Mouse (Mus musculus) heart, embryonic 13.5 days (tissue): Measurements from ENCODE around the gene Hcn1. TPM values are rescaled to one million over a fixed set of nuclear protein-coding genes. Genes with fewer than 3 reads are reported as not detected.

Experiments used
- ATAC-seq: fragments of 200-750 bp; cut with Nextera tagmentation; 2 replicates; pipeline ENCODE4 v1.8.0; 2017; ENCODE audit warnings: moderate TSS enrichment; ENCODE audit not compliant: insufficient number of reproducible peaks, low FRiP score, low TSS enrichment; ENCODE audit errors: extremely low read depth
- H3K27ac ChIP-seq: fragments of 300-500 bp; sonication (generic); replicated peaks from 2 replicates; pipeline ENCODE4 v1.5.1; 2015; ENCODE audit warnings: moderate library complexity, mild to moderate bottlenecking, inconsistent platforms
- H3K27me3 ChIP-seq: fragments of 300-500 bp; sonication (generic); replicated peaks from 2 replicates; pipeline ENCODE4 v1.6.1; 2015; ENCODE audit warnings: mild to moderate bottlenecking, inconsistent platforms
- H3K36me3 ChIP-seq: fragments of 300-500 bp; sonication (generic); 2 replicates; pipeline ENCODE4 v1.6.1; 2015; ENCODE audit warnings: mild to moderate bottlenecking, inconsistent platforms
- H3K4me1 ChIP-seq: fragments of 300-500 bp; sonication (generic); 2 replicates; pipeline ENCODE4 v1.6.1; 2015; ENCODE audit warnings: inconsistent platforms
- H3K4me2 ChIP-seq: fragments of 300-500 bp; sonication (generic); 2 replicates; pipeline ENCODE4 v1.6.1; 2015; ENCODE audit warnings: inconsistent platforms, mild to moderate bottlenecking, moderate library complexity
- H3K4me3 ChIP-seq: fragments of 300-500 bp; sonication (generic); 2 replicates; pipeline ENCODE4 v1.5.1; 2015; ENCODE audit warnings: moderate library complexity, mild to moderate bottlenecking, inconsistent platforms
- H3K9ac ChIP-seq: fragments of 300-500 bp; sonication (generic); 2 replicates; pipeline ENCODE4 v1.6.1; 2015; ENCODE audit warnings: inconsistent platforms, mild to moderate bottlenecking, moderate library complexity
- H3K9me3 ChIP-seq: fragments of 300-500 bp; sonication (generic); 2 replicates; pipeline ENCODE4 v1.6.1; 2016; ENCODE audit warnings: inconsistent platforms
- WGBS: fragments of 180-500 bp; shearing (Covaris S2); methylation state at CpG from one replicate; pipeline ENCODE4 v1.1.7; 2015; ENCODE audit warnings: mixed read lengths; 5-methylcytosine and 5-hydroxymethylcytosine counted together
- polyA plus RNA-seq: library from polyadenylated mRNA; unstranded; fragments of >200 nt; fragmentation: Nextera tagmentation; extraction: Ambion mirVana; gene quantifications from 2 replicates; pipeline ENCODE4 v1.2.1, GENCODE M21; 2015

Gene Hcn1
- polyA plus RNA-seq, 1 experiment from 2014 or later = 0.09 TPM

- no peaks in the 10 kb centered on the region for H3K36me3 ChIP-seq
- H3K4me2 ChIP-seq = no peak overlapping the region
- no peaks in the 10 kb centered on the region for H3K27me3 ChIP-seq
- H3K9me3 ChIP-seq = no peaks in the 10 kb centered on the region
- H3K4me3 ChIP-seq = no peak overlapping the region
- ATAC-seq = no peak
- H3K4me1 ChIP-seq = no peaks in the 10 kb centered on the region
- H3K27ac ChIP-seq = no peak overlapping the region
- 76% methylated on average over 7 of the region's 7 CpGs for WGBS
- no peak overlapping the region for H3K9ac ChIP-seq
These were observed 17.4 kb downstream of the Hcn1 start for GRCm38 (mm10) chr13:117619544-117619943.

- H3K36me3 ChIP-seq = no peaks in the 10 kb centered on the region
- no peaks in the 10 kb centered on the region for H3K27me3 ChIP-seq
- H3K9me3 ChIP-seq = no peaks in the 10 kb centered on the region
- H3K4me2 ChIP-seq = no peak overlapping the region
- H3K4me3 ChIP-seq = no peak overlapping the region
- no peaks in the 10 kb centered on the region for H3K4me1 ChIP-seq
- no peak overlapping the region for H3K9ac ChIP-seq
- no peak overlapping the region for H3K27ac ChIP-seq
- no peak for ATAC-seq
- 65% methylated on average over 2 of the region's 2 CpGs for WGBS
These were observed 55.4 kb downstream of the Hcn1 start for GRCm38 (mm10) chr13:117657501-117657900.

GRCm38 (mm10) chr13:117658414-117659175, 56.5 kb downstream of the Hcn1 start:
- no peak for ATAC-seq
- Histone ChIP-seq H3K27ac (no peak overlapping the region), H3K36me3 (no peaks in the 10 kb centered on the region), H3K9ac (no peak overlapping the region), H3K4me2 (no peak overlapping the region), H3K4me3 (no peak overlapping the region), H3K27me3 (no peaks in the 10 kb centered on the region), H3K4me1 (no peaks in the 10 kb centered on the region), H3K9me3 (no peaks in the 10 kb centered on the region)
- 71% methylated on average over 17 of the region's 17 CpGs for WGBS

- H3K4me2 ChIP-seq = peak overlapping the region; percentile 9; the same call in 1 of the 2 replicates
- H3K36me3 ChIP-seq = no peaks in the 10 kb centered on the region
- no peaks in the 10 kb centered on the region for H3K9me3 ChIP-seq
- ATAC-seq = no peak
- no peak overlapping the region for H3K9ac ChIP-seq
- 48% methylated on average over 7 of the region's 7 CpGs for WGBS
- no peaks in the 10 kb centered on the region for H3K4me1 ChIP-seq
- no peak overlapping the region for H3K4me3 ChIP-seq
- H3K27ac ChIP-seq = no peak overlapping the region
- H3K27me3 ChIP-seq = no peaks in the 10 kb centered on the region
These were observed 57.4 kb downstream of the Hcn1 start for GRCm38 (mm10) chr13:117659511-117659910.

GRCm38 (mm10) chr13:117662661-117663060, 60.5 kb downstream of the Hcn1 start:
- WGBS = 59% methylated on average over 3 of the region's 3 CpGs
- no peak overlapping the region for H3K4me2 ChIP-seq
- no peak overlapping the region for H3K27ac ChIP-seq
- no peak overlapping the region for H3K4me3 ChIP-seq
- H3K27me3 ChIP-seq = no peaks in the 10 kb centered on the region
- no peak for ATAC-seq
- H3K4me1 ChIP-seq = peaks cover 5% of the 10 kb centered on the region; the same call in 1 of the 2 replicates
- no peaks in the 10 kb centered on the region for H3K9me3 ChIP-seq
- H3K9ac ChIP-seq = no peak overlapping the region
- H3K36me3 ChIP-seq = no peaks in the 10 kb centered on the region

- Histone ChIP-seq H3K9me3 (no peaks in the 10 kb centered on the region), H3K4me2 (no peak overlapping the region), H3K4me1 (peaks cover 11% of the 10 kb centered on the region), H3K4me3 (no peak overlapping the region), H3K27ac (no peak overlapping the region), H3K36me3 (no peaks in the 10 kb centered on the region), H3K27me3 (no peaks in the 10 kb centered on the region), H3K9ac (no peak overlapping the region)
- WGBS = 37% methylated on average over 2 of the region's 2 CpGs
- 0 out of 2 replicates have a peak, but pooled peaks have one; percentile 46 for ATAC-seq
These were observed 67.2 kb downstream of the Hcn1 start for GRCm38 (mm10) chr13:117669303-117669702.

- Histone ChIP-seq H3K4me3 (no peak overlapping the region), H3K36me3 (no peaks in the 10 kb centered on the region), H3K9me3 (no peaks in the 10 kb centered on the region), H3K4me1 (peaks cover 7% of the 10 kb centered on the region), H3K27ac (no peak overlapping the region), H3K4me2 (no peak overlapping the region), H3K27me3 (no peaks in the 10 kb centered on the region), H3K9ac (no peak overlapping the region)
- ATAC-seq = no peak
- WGBS = 72% methylated on average over 1 of the region's 1 CpGs
These were observed 69.7 kb downstream of the Hcn1 start for GRCm38 (mm10) chr13:117671851-117672250.

- Histone ChIP-seq H3K9me3 (no peaks in the 10 kb centered on the region), H3K36me3 (no peaks in the 10 kb centered on the region), H3K4me1 (peaks cover 4% of the 10 kb centered on the region; the same call in 1 of the 2 replicates), H3K9ac (no peak overlapping the region), H3K27me3 (no peaks in the 10 kb centered on the region), H3K4me3 (no peak overlapping the region), H3K4me2 (no peak overlapping the region), H3K27ac (no peak overlapping the region)
- ATAC-seq = no peak
- 75% methylated on average over 5 of the region's 5 CpGs for WGBS
These were observed 74.3 kb downstream of the Hcn1 start for GRCm38 (mm10) chr13:117676418-117676817.

- H3K4me1 ChIP-seq = no peaks in the 10 kb centered on the region
- WGBS = 71% methylated on average over 7 of the region's 7 CpGs
- H3K4me3 ChIP-seq = no peak overlapping the region
- H3K27me3 ChIP-seq = no peaks in the 10 kb centered on the region
- no peak overlapping the region for H3K9ac ChIP-seq
- no peak overlapping the region for H3K27ac ChIP-seq
- no peak for ATAC-seq
- H3K4me2 ChIP-seq = no peak overlapping the region
- H3K9me3 ChIP-seq = no peaks in the 10 kb centered on the region; the same call in 1 of the 2 replicates
- H3K36me3 ChIP-seq = no peaks in the 10 kb centered on the region
These were observed 85.5 kb downstream of the Hcn1 start for GRCm38 (mm10) chr13:117687670-117688069.

- H3K4me2 ChIP-seq = no peak overlapping the region
- H3K27ac ChIP-seq = no peak overlapping the region
- H3K4me3 ChIP-seq = no peak overlapping the region
- H3K36me3 ChIP-seq = no peaks in the 10 kb centered on the region
- no peak overlapping the region for H3K9ac ChIP-seq
- 67% methylated on average over 1 of the region's 1 CpGs for WGBS
- H3K9me3 ChIP-seq = no peaks in the 10 kb centered on the region; the same call in 1 of the 2 replicates
- H3K4me1 ChIP-seq = no peaks in the 10 kb centered on the region
- no peaks in the 10 kb centered on the region for H3K27me3 ChIP-seq
- ATAC-seq = no peak
These were observed 92.7 kb downstream of the Hcn1 start for GRCm38 (mm10) chr13:117694729-117695332.

- H3K4me2 ChIP-seq = no peak overlapping the region
- H3K9me3 ChIP-seq = no peaks in the 10 kb centered on the region
- no peak overlapping the region for H3K27ac ChIP-seq
- no peaks in the 10 kb centered on the region for H3K27me3 ChIP-seq
- no peak overlapping the region for H3K4me3 ChIP-seq
- ATAC-seq = no peak
- peaks cover 24% of the 10 kb centered on the region for H3K4me1 ChIP-seq
- H3K36me3 ChIP-seq = no peaks in the 10 kb centered on the region
- no peak overlapping the region for H3K9ac ChIP-seq
These were observed 103.5 kb downstream of the Hcn1 start for GRCm38 (mm10) chr13:117705573-117705972.

GRCm38 (mm10) chr13:117705997-117706396, 103.9 kb downstream of the Hcn1 start:
- 84% methylated on average over 3 of the region's 3 CpGs for WGBS
- Histone ChIP-seq H3K27ac (peak overlapping the region; percentile 29; the same call in 1 of the 2 replicates), H3K36me3 (no peaks in the 10 kb centered on the region), H3K27me3 (no peaks in the 10 kb centered on the region), H3K4me2 (no peak overlapping the region), H3K4me1 (peaks cover 28% of the 10 kb centered on the region), H3K9me3 (no peaks in the 10 kb centered on the region), H3K9ac (no peak overlapping the region), H3K4me3 (no peak overlapping the region)
- ATAC-seq = no peak
